Mouse (Mus musculus): Measurements from ENCODE around the gene Ropn1l.

GRCm38 (mm10) chr15:31428571-31428970 is 25.0 kb downstream of the Ropn1l start:
- TF ChIP-seq POLR2A (IDR thresholded peaks at IDR 0.05; ENCODE audit: low read depth, low read length) (no peak), CTCF (IDR thresholded peaks at IDR 0.05; ENCODE audit: extremely low read depth, insufficient read depth, insufficient read length, insufficient replicate concordance) (no peak)

All from spleen, adult 2 months (tissue).